Mouse (Mus musculus): ENCODE results near the gene Slmap.
"Not testable (repeated sequence)": the region's sequence is repeated elsewhere in the genome, so short reads cannot be mapped to it uniquely, and the experiment has no call there.

Slmap gene

GRCm38 (mm10) chr14:26534757-26535479 lies at the start of gene Slmap:
TSS of gene Slmap (minus strand) at chr14:26534931.
- in situ Hi-C loops (cut with MboI; ENCODE audit: low sequenced_read_pairs): no loop called here

DNA sequence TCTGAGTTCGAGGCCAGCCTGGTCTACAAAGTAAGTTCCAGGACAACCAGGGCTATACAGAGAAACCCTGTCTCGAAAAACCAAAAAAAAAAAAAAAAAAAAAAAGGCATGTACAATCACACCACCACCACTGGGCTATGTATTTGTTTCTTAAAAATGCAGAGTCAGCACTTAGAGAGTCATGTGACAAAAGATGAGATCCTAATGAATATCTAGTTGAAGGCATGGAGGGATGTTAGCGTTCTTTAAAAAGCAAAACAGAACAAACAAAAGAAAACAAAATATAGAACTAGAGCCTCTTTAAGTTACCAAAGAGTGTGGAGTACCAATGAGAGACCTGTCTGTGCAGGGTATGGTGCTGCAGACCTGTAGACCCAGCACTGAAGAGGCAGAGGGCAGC lies 48.9 kb upstream of the Slmap start:
- in situ Hi-C loops (cut with MboI; ENCODE audit: low sequenced_read_pairs): no loop called here

DNA sequence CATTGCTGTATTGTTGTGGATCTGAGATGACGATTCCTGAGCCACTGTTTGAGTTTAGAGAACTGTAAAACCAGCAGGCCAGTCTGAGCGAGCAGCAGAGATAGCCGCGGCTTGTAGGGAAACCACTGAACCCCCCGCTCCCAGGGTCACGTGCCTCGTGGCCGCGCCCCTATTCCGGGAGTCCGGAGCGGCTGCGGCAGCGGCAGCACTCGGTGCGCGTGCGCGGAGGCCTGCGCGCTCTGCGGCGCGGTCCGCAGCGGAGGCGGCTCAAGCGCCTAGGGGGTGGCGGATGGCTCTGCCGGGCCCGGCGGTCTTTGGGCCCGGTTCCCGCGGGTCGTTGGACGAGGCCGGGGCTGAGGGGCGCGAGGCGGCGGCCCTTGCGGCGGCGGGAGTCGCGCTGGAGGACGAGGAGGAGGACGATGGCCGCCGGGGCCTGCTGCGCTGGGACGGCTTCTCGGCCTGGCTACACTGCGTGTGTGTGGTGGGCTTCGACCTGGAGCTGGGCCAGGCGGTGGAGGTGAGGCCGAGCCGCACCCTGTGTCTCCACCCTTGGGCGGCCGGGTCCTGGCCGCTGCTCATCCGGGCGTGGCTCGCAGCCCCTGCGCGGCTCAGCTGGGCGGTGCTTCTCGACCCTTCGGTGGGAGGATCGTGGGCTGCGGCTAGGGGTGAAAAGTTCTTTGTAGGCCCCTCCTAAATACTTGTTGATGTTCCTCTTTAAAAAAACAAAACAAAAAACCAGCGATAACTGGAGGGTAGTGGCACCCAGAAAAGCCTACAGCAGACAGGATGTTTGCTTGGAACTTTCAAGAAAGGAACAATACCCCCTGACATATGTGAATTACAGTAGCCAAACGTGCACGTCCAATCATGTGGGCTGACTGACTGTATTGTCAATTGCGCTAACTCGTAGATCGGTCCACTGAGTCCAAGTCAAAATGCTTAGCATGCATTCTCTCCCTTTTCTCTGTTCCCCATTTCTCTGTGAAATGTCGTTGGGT lies 44.9 kb upstream of the Slmap start:
- in situ Hi-C loops (cut with MboI; ENCODE audit: low sequenced_read_pairs): no loop called here

- in situ Hi-C loops (cut with MboI; ENCODE audit: low sequenced_read_pairs): no loop called here
Measured at GRCm38 (mm10) chr14:26578791-26579191, 44.1 kb upstream of the Slmap start.

DNA sequence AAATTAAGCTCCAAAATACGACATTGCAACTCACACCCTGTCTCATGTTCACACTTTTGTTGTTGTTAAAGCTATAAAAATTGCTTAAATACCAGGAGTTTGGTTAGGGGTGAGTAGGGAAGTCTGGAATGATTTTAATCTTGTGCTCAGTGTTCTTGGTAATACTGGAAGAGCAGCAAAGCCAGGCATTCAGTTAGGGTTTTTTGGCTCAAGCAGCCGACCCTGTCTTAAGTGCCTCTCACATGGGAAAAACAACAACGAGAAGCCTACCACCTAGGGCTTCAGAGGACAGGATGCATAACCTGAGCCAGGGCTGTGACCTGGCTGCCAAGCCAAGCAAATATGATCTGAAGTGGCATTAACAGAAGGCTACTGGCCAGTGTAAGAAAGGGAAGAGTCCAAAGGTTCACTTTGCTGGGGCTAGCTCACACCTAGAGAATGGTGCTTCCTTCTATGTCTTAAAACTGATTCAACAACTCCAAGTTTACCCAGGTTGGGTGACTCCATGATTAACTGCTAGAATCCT lies 41.6 kb upstream of the Slmap start:
- in situ Hi-C loops (cut with MboI; ENCODE audit: low sequenced_read_pairs): no loop called here

DNA sequence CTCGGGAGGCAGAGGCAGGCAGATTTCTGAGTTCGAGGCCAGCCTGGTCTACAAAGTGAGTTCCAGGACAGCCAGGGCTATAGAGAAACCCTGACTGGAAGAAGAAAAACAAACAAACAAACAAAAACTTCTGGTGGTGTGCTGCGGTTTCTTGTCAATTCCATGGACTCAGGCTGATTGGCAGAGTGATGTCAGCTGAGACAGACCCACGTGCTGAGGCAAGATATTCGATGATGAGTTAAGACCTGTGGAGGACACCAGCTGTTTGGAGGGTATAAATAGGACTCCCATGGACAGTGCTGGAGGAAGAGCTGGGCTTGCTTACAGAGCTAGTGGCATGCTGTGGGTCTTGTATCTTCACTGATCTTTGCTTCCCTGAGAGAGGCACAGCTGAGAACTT lies 38.8 kb upstream of the Slmap start, which contains the start of gene Dennd6a:
Gene Dennd6a (plus strand): TSS at position 301 of the 400 bp plus-strand sequence.
- in situ Hi-C loops (cut with MboI; ENCODE audit: low sequenced_read_pairs): not testable (repeated sequence)

GRCm38 (mm10) chr14:26571951-26572675 lies 37.4 kb upstream of the Slmap start:
- in situ Hi-C loops (cut with MboI; ENCODE audit: low sequenced_read_pairs): no loop called here

DNA sequence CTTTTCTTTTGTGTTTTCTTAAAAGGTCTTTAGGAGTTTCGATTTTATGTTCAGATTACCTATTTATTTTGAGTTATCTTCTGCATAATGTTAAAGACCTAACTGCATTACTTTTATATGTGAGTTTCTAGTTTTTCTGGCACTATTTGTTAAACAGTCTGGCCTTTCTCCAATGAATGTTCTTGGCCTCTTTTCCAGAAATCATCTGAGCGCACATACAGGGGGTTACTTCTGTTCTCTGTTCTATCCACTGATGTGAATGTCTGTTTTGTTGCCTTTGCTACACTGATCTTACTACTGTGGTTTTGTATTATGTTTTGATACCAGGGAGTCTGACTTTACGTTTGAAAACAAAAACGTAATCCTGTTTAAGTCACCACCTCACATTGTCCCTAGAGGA lies 35.1 kb upstream of the Slmap start:
- in situ Hi-C loops (cut with MboI; ENCODE audit: low sequenced_read_pairs): no loop called here

DNA sequence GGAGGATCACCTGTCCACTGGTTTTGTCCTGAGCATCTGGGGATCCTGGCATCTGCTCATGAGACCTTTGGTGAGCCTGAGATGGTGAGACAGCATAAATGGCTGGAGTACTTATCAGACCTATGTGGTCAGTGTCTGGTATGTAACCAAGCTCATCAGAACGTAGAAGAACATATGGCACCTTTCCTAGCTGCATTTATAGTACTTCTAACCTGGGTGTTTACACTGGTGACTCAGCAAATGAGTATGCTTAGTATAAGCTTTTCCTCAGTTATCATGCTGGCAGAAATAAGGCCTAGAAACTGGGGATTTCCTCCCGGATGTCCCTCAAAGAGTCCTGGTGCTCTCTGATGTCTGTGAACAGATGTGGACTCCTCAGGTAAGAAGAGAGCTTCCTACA lies 27.5 kb upstream of the Slmap start:
- in situ Hi-C loops (cut with MboI; ENCODE audit: low sequenced_read_pairs): no loop called here

DNA sequence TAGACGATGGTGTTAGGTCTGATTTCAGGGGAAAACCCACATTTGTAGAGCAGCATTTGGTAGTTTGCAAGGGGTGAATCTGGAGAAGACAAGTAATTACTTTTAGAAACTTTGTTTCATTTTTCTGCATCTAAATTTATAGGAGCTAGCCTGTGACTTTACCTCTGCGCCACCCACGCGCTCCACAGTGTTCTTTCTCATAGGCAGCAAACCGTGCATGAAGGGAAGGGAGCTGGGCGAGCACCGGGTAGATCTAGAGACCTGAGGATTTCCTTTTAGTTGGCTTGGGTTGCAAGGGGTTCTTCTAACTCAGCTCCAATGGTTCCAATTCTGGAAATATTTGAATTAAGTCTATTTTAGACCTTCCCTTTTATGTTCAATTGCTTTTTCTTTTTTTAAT lies 23.8 kb upstream of the Slmap start:
- in situ Hi-C loops (cut with MboI; ENCODE audit: low sequenced_read_pairs): no loop called here

DNA sequence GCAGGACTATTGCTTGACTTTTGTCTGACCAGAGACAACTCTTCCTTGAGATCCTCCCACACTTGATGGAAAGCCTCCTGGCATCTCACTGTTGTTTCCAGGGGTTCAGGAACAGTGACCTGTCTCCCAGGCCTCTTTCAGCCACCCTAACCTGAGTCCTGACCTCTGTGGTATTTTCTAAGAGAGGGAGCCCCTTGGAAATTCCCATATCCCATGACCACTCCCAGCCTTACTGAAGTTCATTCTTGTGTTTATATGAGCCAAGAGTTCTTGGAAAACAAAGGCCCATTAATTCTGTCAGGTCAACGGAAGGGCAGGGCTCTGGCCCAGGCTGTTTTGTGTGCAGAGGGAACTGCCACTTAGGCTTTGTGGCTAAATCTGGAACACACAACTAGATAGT lies 22.9 kb upstream of the Slmap start:
- in situ Hi-C loops (cut with MboI; ENCODE audit: low sequenced_read_pairs): no loop called here

GRCm38 (mm10) chr14:26552853-26553252 lies 18.1 kb upstream of the Slmap start:
- in situ Hi-C loops (cut with MboI; ENCODE audit: low sequenced_read_pairs): no loop called here

- in situ Hi-C loops (cut with MboI; ENCODE audit: low sequenced_read_pairs): no loop called here
Measured at GRCm38 (mm10) chr14:26552441-26552840, 17.7 kb upstream of the Slmap start.

GRCm38 (mm10) chr14:26550712-26551111 lies 16.0 kb upstream of the Slmap start:
- in situ Hi-C loops (cut with MboI; ENCODE audit: low sequenced_read_pairs): no loop called here

DNA sequence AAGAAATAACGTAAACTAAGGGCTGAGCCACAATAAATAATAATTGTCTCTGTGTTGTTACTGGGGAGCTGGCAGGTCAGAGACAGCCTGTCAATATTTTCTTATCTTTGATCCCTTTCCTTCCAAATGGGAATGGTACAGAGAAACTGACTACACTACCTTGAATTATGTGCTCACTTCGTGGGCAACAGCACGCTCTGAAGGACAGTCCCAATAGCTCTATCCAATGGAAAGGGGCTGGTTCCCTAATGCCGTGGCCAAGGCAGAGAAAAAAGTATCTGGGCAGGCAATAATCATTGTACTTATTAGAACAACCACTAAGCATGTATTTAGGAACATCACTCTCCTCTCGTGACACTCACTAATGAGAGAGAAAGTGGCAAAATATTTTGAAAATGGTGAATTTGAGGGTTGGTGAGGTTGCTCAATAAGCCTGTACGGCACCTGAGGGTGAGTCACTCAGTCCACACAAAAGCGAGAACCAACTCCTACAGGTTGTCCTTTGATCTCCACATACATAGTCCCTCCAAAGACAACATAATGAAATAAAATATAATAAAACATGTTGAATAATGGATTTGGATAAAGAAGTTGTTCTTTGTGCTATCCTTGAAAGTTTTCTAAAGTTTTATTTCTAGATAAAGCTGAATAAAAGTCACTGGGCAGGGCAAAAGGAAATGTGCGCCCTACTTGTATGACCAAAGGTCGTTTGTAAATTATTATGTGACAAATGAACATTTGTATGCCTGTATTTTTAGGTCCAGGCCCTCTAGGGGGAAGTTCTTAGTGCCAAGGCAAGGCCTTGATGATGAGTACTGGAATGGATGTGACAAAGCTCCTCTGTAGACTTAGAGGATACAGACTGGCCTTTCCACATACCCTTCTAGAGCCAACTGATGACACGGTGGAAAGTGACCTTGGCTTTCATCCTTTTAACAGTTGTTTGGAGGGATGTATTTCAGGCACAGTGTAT lies 13.1 kb upstream of the Slmap start:
- in situ Hi-C loops (cut with MboI; ENCODE audit: low sequenced_read_pairs): no loop called here

GRCm38 (mm10) chr14:26542136-26542535 lies 7.4 kb upstream of the Slmap start:
- in situ Hi-C loops (cut with MboI; ENCODE audit: low sequenced_read_pairs): no loop called here

- in situ Hi-C loops (cut with MboI; ENCODE audit: low sequenced_read_pairs): no loop called here
Measured at GRCm38 (mm10) chr14:26540577-26540976, 5.8 kb upstream of the Slmap start.

DNA sequence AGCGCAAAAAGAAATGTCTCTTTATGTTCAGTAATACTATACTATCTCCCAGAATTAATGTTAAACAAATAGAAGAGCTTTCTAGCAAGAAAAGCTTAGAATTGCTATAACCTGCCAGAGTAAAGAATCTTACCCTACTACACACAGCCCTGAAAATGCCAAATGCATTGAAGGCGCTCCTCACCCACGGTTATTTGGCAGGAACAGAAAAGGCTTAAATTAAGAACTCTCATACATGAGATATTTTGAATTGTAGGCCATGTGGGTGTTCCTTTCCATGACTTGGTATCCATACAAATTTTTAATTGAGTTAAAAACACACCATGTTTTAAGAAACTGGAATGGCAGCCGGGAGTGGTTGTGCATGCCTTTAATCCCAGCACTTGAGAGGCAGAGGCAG lies 4.5 kb upstream of the Slmap start:
- in situ Hi-C loops (cut with MboI; ENCODE audit: low sequenced_read_pairs): no loop called here

- in situ Hi-C loops (cut with MboI; ENCODE audit: low sequenced_read_pairs): no loop called here
Measured at GRCm38 (mm10) chr14:26533821-26534756, 642 bp downstream of the Slmap start.
